Mouse (Mus musculus): ENCODE measurements around the gene Apod.

- TF ChIP-seq CTCF (IDR thresholded peaks at IDR 0.05; ENCODE audit: borderline replicate concordance, insufficient read depth, low read depth, low read length) (no peak), POLR2A (IDR thresholded peaks at IDR 0.05; ENCODE audit: borderline replicate concordance, insufficient read depth, low read length) (no peak)
These were observed 14.7 kb downstream of the Apod start for GRCm38 (mm10) chr16:31299960-31300353.
